ENCODE assay signal across 19 mouse cellular contexts in genomic region chr19:36535878-36536277, GRCm38 (mm10). TPM values are rescaled to one million over a fixed set of nuclear protein-coding genes. Genes with fewer than 3 reads are reported as not detected.
DNase-seq lines count a peak whose midpoint lies in the region; ATAC-seq and TF ChIP-seq lines count a peak whose summit lies in the region.
"Had no signal": no experiment of that assay in that cellular context is flagged by ENCODE, and none has a peak within 500 bp of the region (broad histone marks: within the 10 kb centered on the region; RNA-seq: fewer than 3 reads in every experiment).

No protein-coding gene starts in this region.

- no peak overlapping the region for H3K27ac ChIP-seq in hindbrain, embryonic 11.5 days (ENCODE audit: low read depth, low read length)
- no peak overlapping the region for H3K27ac ChIP-seq in hindbrain, embryonic 10.5 days
- peak overlapping the region; percentile 73; the same call in 1 of the 2 replicates for H3K27ac ChIP-seq in forebrain, postnatal 0 days (ENCODE audit: low read depth, low read length)
- H3K27ac ChIP-seq in midbrain, embryonic 12.5 days (replicated peaks): no peak overlapping the region
- H3K27ac ChIP-seq: embryonic facial prominence, embryonic 15.5 days; heart, embryonic 10.5 days; liver, embryonic 15.5 days had no signal

- no peak for TF ChIP-seq CTCF in forebrain, postnatal 0 days (IDR thresholded peaks at IDR 0.05; ENCODE audit: low read depth)

- H3K4me1 ChIP-seq in hindbrain, embryonic 11.5 days (replicated peaks; ENCODE audit: control insufficient read depth, insufficient read depth, low read length): 0 out of 2 replicates have a peak, but pooled peaks cover 2% of the 10 kb centered on the region
- peaks cover 35% of the 10 kb centered on the region for H3K4me1 ChIP-seq in hindbrain, embryonic 10.5 days (replicated peaks)
- H3K4me1 ChIP-seq in forebrain, postnatal 0 days (ENCODE audit: insufficient read depth): peaks cover 17% of the 10 kb centered on the region
- peaks cover 34% of the 10 kb centered on the region for H3K4me1 ChIP-seq in midbrain, embryonic 12.5 days

- no peaks in the 10 kb centered on the region for H3K36me3 ChIP-seq in hindbrain, embryonic 11.5 days (ENCODE audit: control insufficient read depth, insufficient read depth, low read length)
- H3K36me3 ChIP-seq in hindbrain, embryonic 10.5 days: no peaks in the 10 kb centered on the region
- no peaks in the 10 kb centered on the region for H3K36me3 ChIP-seq in forebrain, postnatal 0 days (ENCODE audit: insufficient read depth)
- no peaks in the 10 kb centered on the region for H3K36me3 ChIP-seq in midbrain, embryonic 12.5 days
- H3K36me3 ChIP-seq: embryonic facial prominence, embryonic 15.5 days; heart, embryonic 10.5 days; limb, embryonic 13.5 days; liver, embryonic 15.5 days had no signal

- no peaks in the 10 kb centered on the region for H3K27me3 ChIP-seq in hindbrain, embryonic 11.5 days (ENCODE audit: control insufficient read depth, insufficient read depth, low read length)
- H3K27me3 ChIP-seq in hindbrain, embryonic 10.5 days (ENCODE audit: insufficient read depth, poor library complexity, severe bottlenecking): peaks cover 16% of the 10 kb centered on the region
- no peaks in the 10 kb centered on the region for H3K27me3 ChIP-seq in forebrain, postnatal 0 days (ENCODE audit: insufficient read depth, low read length)
- peaks cover 18% of the 10 kb centered on the region; the same call in 1 of the 2 replicates for H3K27me3 ChIP-seq in midbrain, embryonic 12.5 days
- H3K27me3 ChIP-seq: embryonic facial prominence, embryonic 15.5 days had no signal

- H3K4me2 ChIP-seq in hindbrain, embryonic 11.5 days (replicated peaks; ENCODE audit: low read depth, low read length): no peak overlapping the region
- H3K4me2 ChIP-seq in forebrain, postnatal 0 days (ENCODE audit: low read depth): no peak overlapping the region
- H3K4me2 ChIP-seq in midbrain, embryonic 12.5 days (replicated peaks): 0 out of 2 replicates have a peak overlapping the region, but pooled peaks have one; percentile 14
- H3K4me2 ChIP-seq: embryonic facial prominence, embryonic 15.5 days; limb, embryonic 13.5 days; liver, embryonic 15.5 days had no signal

- peak; percentile 31 for DNase-seq in hindbrain, embryonic 11.5 days (ENCODE audit: low spot score)
- no peak for DNase-seq in hindbrain, embryonic 10.5 days (ENCODE audit: low spot score)
- no peak for DNase-seq in forebrain, postnatal 0 days
- peak; percentile 43 for DNase-seq in retina, embryonic 14.5 days (ENCODE audit: low spot score)
- no peak for DNase-seq in natural killer cell, adult 2 months (ENCODE audit: low spot score in 2 of 2)
- no peak for DNase-seq in frontal cortex, postnatal 10 days (ENCODE audit: low spot score in 2 of 2)
- DNase-seq: adrenal gland, postnatal 36 days; cerebellum, postnatal 36 days; gastrocnemius, postnatal 14 days; kidney, adult 8-10 months; kidney, postnatal 4 days; right cerebral cortex, postnatal 25 days; thymus, postnatal 4 days had no signal

- H3K9me3 ChIP-seq in hindbrain, embryonic 11.5 days (ENCODE audit: control insufficient read depth, low read length): no peaks in the 10 kb centered on the region
- H3K9me3 ChIP-seq in hindbrain, embryonic 10.5 days: no peaks in the 10 kb centered on the region
- no peaks in the 10 kb centered on the region for H3K9me3 ChIP-seq in forebrain, postnatal 0 days (ENCODE audit: low read length)
- no peaks in the 10 kb centered on the region for H3K9me3 ChIP-seq in midbrain, embryonic 12.5 days
- H3K9me3 ChIP-seq: embryonic facial prominence, embryonic 15.5 days; heart, embryonic 10.5 days; limb, embryonic 13.5 days; liver, embryonic 15.5 days had no signal

- no peak overlapping the region for H3K9ac ChIP-seq in hindbrain, embryonic 11.5 days (ENCODE audit: low read depth, low read length)
- no peak overlapping the region for H3K9ac ChIP-seq in forebrain, postnatal 0 days
- no peak overlapping the region for H3K9ac ChIP-seq in midbrain, embryonic 12.5 days (replicated peaks)
- H3K9ac ChIP-seq: embryonic facial prominence, embryonic 15.5 days; limb, embryonic 13.5 days; liver, embryonic 15.5 days had no signal

- no peak overlapping the region for H3K4me3 ChIP-seq in hindbrain, embryonic 11.5 days (ENCODE audit: low read depth, low read length)
- H3K4me3 ChIP-seq in hindbrain, embryonic 10.5 days: no peak overlapping the region
- no peak overlapping the region for H3K4me3 ChIP-seq in forebrain, postnatal 0 days (ENCODE audit: low read depth, low read length)
- H3K4me3 ChIP-seq in midbrain, embryonic 12.5 days: no peak overlapping the region
- H3K4me3 ChIP-seq: embryonic facial prominence, embryonic 15.5 days; heart, embryonic 10.5 days; limb, embryonic 13.5 days; liver, embryonic 15.5 days had no signal

- ATAC-seq in hindbrain, embryonic 11.5 days (ENCODE audit: low FRiP score): peak; percentile 26; the same call in 1 of the 2 replicates
- ATAC-seq in forebrain, postnatal 0 days: no peak
- ATAC-seq in midbrain, embryonic 12.5 days (ENCODE audit: low FRiP score, low read depth): peak; percentile 48
- no peak for ATAC-seq in monocyte, adult 5-6 weeks (replicated peaks; ENCODE audit: insufficient number of reproducible peaks, low FRiP score, low TSS enrichment, poor library complexity, severe bottlenecking)

- WGBS in hindbrain, embryonic 11.5 days: 26% methylated on average over 6 of the region's 6 CpGs
- WGBS in hindbrain, embryonic 10.5 days: 37% methylated on average over 6 of the region's 6 CpGs
- WGBS in forebrain, postnatal 0 days: 6% methylated on average over 6 of the region's 6 CpGs
- WGBS in midbrain, embryonic 12.5 days: 11% methylated on average over 6 of the region's 6 CpGs

RNA-seq across cellular contexts. Expression of gene Hectd2, which starts 18.6 kb away (rescaled TPM):
- polyA plus RNA-seq in hindbrain, embryonic 11.5 days (2014; fragmentation: Nextera tagmentation; extraction: Ambion mirVana): 9.3 and 10.9 TPM in 2 replicates
- 4.7 and 7.4 TPM in 2 replicates for polyA plus RNA-seq in hindbrain, embryonic 10.5 days (2016; fragmentation: Nextera tagmentation; extraction: Ambion mirVana)
- total RNA-seq in forebrain, postnatal 0 days (2014; rRNA removed): 28.6 and 32.9 TPM in 2 replicates
- 6.1 and 6.7 TPM in 2 replicates for polyA plus RNA-seq in forebrain, postnatal 0 days (2015; fragmentation: Nextera tagmentation; extraction: Ambion mirVana)
- 6.6 and 7.0 TPM in 2 replicates for polyA plus RNA-seq in midbrain, embryonic 12.5 days (2016; fragmentation: Nextera tagmentation; extraction: Ambion mirVana)
- total RNA-seq in monocyte, adult 5-6 weeks (2017): 2.9 to 7.4 TPM (median 6.0 TPM) in 3 replicates

Comparison
In these comparisons a context has a peak if more than half of its experiments do, and no peak if none do; other contexts are left out.
1. DNase-seq: peak in hindbrain, embryonic 11.5 days (single experiment) and retina, embryonic 14.5 days (single experiment); none in hindbrain, embryonic 10.5 days (single experiment), forebrain, postnatal 0 days (single experiment), natural killer cell, adult 2 months (0 of 2) and frontal cortex, postnatal 10 days (0 of 2).
2. ATAC-seq: peak in hindbrain, embryonic 11.5 days (single experiment) and midbrain, embryonic 12.5 days (single experiment); none in forebrain, postnatal 0 days (single experiment) and monocyte, adult 5-6 weeks (single experiment).